Mouse (Mus musculus) midbrain, embryonic 14.5 days (tissue): Measurements from ENCODE around the gene Gatd1. TPM values are rescaled to one million over a fixed set of nuclear protein-coding genes. Genes with fewer than 3 reads are reported as not detected.
A peak's percentile ranks its signal among the peaks of the same experiment; 100 is the strongest.

Source experiments
- ATAC-seq: fragments of 200-750 bp; cut with Nextera tagmentation; 2 replicates; pipeline ENCODE4 v1.8.0; 2017; ENCODE audit warnings: moderate number of reproducible peaks, moderate library complexity; ENCODE audit not compliant: low FRiP score, low TSS enrichment
- DNase-seq: peaks from one replicate; pipeline ENCODE4 v3.0.0-alpha.2; 2015
- H3K27ac ChIP-seq: fragments of 300-500 bp; sonication (generic); replicated peaks from 2 replicates; pipeline ENCODE4 v1.5.1; 2014; ENCODE audit warnings: mild to moderate bottlenecking, low read depth, low read length, moderate library complexity
- H3K27me3 ChIP-seq: fragments of 300-500 bp; sonication (generic); 2 replicates; pipeline ENCODE4 v1.6.1; 2014; ENCODE audit warnings: low read length, control low read depth, mixed read lengths; ENCODE audit not compliant: control insufficient read depth, insufficient read depth
- H3K36me3 ChIP-seq: fragments of 300-500 bp; sonication (generic); 2 replicates; pipeline ENCODE4 v1.6.1; 2014; ENCODE audit warnings: low read length, control low read depth; ENCODE audit not compliant: control insufficient read depth, insufficient read depth
- H3K4me1 ChIP-seq: fragments of 300-500 bp; sonication (generic); 2 replicates; pipeline ENCODE4 v1.6.1; 2014; ENCODE audit warnings: mild to moderate bottlenecking, antibody characterized with exemption, low read length, control low read depth; ENCODE audit not compliant: control insufficient read depth, insufficient read depth
- H3K4me2 ChIP-seq: fragments of 300-500 bp; sonication (generic); 2 replicates; pipeline ENCODE4 v1.6.1; 2014; ENCODE audit warnings: mild to moderate bottlenecking, low read length, moderate library complexity
- H3K4me3 ChIP-seq: fragments of 300-500 bp; sonication (generic); replicated peaks from 2 replicates; pipeline ENCODE4 v1.5.1; 2014; ENCODE audit warnings: low read depth, low read length
- H3K9ac ChIP-seq: fragments of 300-500 bp; sonication (generic); replicated peaks from 2 replicates; pipeline ENCODE4 v1.6.1; 2014; ENCODE audit warnings: mild to moderate bottlenecking, low read length, moderate library complexity
- H3K9me3 ChIP-seq: fragments of 300-500 bp; sonication (generic); 2 replicates; pipeline ENCODE4 v1.6.1; 2016; ENCODE audit warnings: low read length, control low read depth, mixed read lengths; ENCODE audit not compliant: control insufficient read depth
- WGBS: fragments of 180-500 bp; shearing (Covaris S2); extraction: QIAGEN DNeasy Blood & Tissue Kit; methylation state at CpG from one replicate; pipeline ENCODE4 v1.1.7; 2014; 5-methylcytosine and 5-hydroxymethylcytosine counted together
- polyA plus RNA-seq: library from polyadenylated mRNA; unstranded; fragments of >200 nt; fragmentation: Nextera tagmentation; extraction: Ambion mirVana; gene quantifications from 2 replicates; pipeline ENCODE4 v1.2.1, GENCODE M21; 2014

The Gatd1 gene
- polyA plus RNA-seq, 1 experiment from 2014 or later: 49.3 TPM

GRCm38 (mm10) chr7:141438201-141438968, 24.4 kb upstream of the Gatd1 start:
- Histone ChIP-seq H3K4me3 (no peak overlapping the region), H3K9ac (no peak overlapping the region; the same call in 1 of the 2 replicates)
- WGBS: 91% methylated on average over 12 of the region's 12 CpGs

GRCm38 (mm10) chr7:141437178-141438120, 23.5 kb upstream of the Gatd1 start, which contains the start of gene Slc25a22:
Gene Slc25a22 (minus strand): TSS chr7:141437892.
- ATAC-seq (peak; percentile 76), DNase-seq (peak; percentile 94)
- Histone ChIP-seq H3K4me2 (peak within 1 kb of the TSS; percentile 91), H3K9ac (peak within 1 kb of the TSS; percentile 78), H3K4me1 (peaks cover 26% of the 10 kb centered on the region), H3K27ac (peak within 1 kb of the TSS; percentile 80), H3K9me3 (no peaks in the 10 kb centered on the region), H3K4me3 (peak within 1 kb of the TSS; percentile 66), H3K27me3 (no peaks in the 10 kb centered on the region), H3K36me3 (peaks cover 7% of the 10 kb centered on the region)
- 6% methylated on average over 53 of the region's 53 CpGs for WGBS

More at GRCm38 (mm10) chr7:141438201-141438968, 24.4 kb upstream of the Gatd1 start:
- H3K4me1 ChIP-seq: peaks cover 27% of the 10 kb centered on the region
- peak overlapping the region; percentile 91; the same call in 1 of the 2 replicates for H3K4me2 ChIP-seq
- H3K36me3 ChIP-seq: peaks cover 5% of the 10 kb centered on the region; the same call in 1 of the 2 replicates
- no peaks in the 10 kb centered on the region for H3K9me3 ChIP-seq
- no peak for ATAC-seq
- no peak overlapping the region; the same call in 1 of the 2 replicates for H3K27ac ChIP-seq
- no peak for DNase-seq
- H3K27me3 ChIP-seq: no peaks in the 10 kb centered on the region

GRCm38 (mm10) chr7:141436523-141436892, 22.6 kb upstream of the Gatd1 start:
- ATAC-seq (no peak), DNase-seq (no peak)
- Histone ChIP-seq H3K9me3 (no peaks in the 10 kb centered on the region), H3K9ac (peak overlapping the region; percentile 78), H3K36me3 (peaks cover 16% of the 10 kb centered on the region), H3K27me3 (no peaks in the 10 kb centered on the region), H3K4me3 (peak overlapping the region; percentile 66), H3K4me2 (peak overlapping the region; percentile 91), H3K27ac (no peak overlapping the region), H3K4me1 (peaks cover 26% of the 10 kb centered on the region)
- WGBS: 33% methylated on average over 2 of the region's 2 CpGs

- H3K27ac ChIP-seq: no peak overlapping the region
- WGBS: 69% methylated on average over 9 of the region's 9 CpGs
- H3K4me3 ChIP-seq: peak overlapping the region; percentile 41
- H3K36me3 ChIP-seq: peaks cover 21% of the 10 kb centered on the region
- no peak for ATAC-seq
- peaks cover 26% of the 10 kb centered on the region for H3K4me1 ChIP-seq
- H3K9ac ChIP-seq: no peak overlapping the region; the same call in 1 of the 2 replicates
- no peaks in the 10 kb centered on the region for H3K27me3 ChIP-seq
- no peaks in the 10 kb centered on the region for H3K9me3 ChIP-seq
- no peak for DNase-seq
- H3K4me2 ChIP-seq: peak overlapping the region; percentile 91
Observed at GRCm38 (mm10) chr7:141435856-141436522, 22.1 kb upstream of the Gatd1 start.

- Histone ChIP-seq H3K4me2 (peak overlapping the region; percentile 91), H3K9ac (peak overlapping the region; percentile 53), H3K27ac (peak overlapping the region; percentile 75), H3K36me3 (peaks cover 28% of the 10 kb centered on the region), H3K4me3 (peak overlapping the region; percentile 41), H3K27me3 (no peaks in the 10 kb centered on the region), H3K4me1 (peaks cover 26% of the 10 kb centered on the region), H3K9me3 (no peaks in the 10 kb centered on the region)
- ATAC-seq (no peak), DNase-seq (peak; percentile 71)
- 4% methylated on average over 17 of the region's 17 CpGs for WGBS
Observed at GRCm38 (mm10) chr7:141435129-141435855, 21.4 kb upstream of the Gatd1 start.

- peak; percentile 86 for DNase-seq
- no peak for ATAC-seq
- Histone ChIP-seq H3K36me3 (peaks cover 31% of the 10 kb centered on the region), H3K9ac (peak overlapping the region; percentile 53), H3K9me3 (no peaks in the 10 kb centered on the region), H3K27me3 (no peaks in the 10 kb centered on the region), H3K27ac (peak overlapping the region; percentile 75), H3K4me2 (peak overlapping the region; percentile 91), H3K4me3 (peak overlapping the region; percentile 41), H3K4me1 (peaks cover 26% of the 10 kb centered on the region)
- 6% methylated on average over 8 of the region's 8 CpGs for WGBS
Observed at GRCm38 (mm10) chr7:141434464-141434863, 20.5 kb upstream of the Gatd1 start.

GRCm38 (mm10) chr7:141433517-141434400, 19.8 kb upstream of the Gatd1 start:
- Histone ChIP-seq H3K36me3 (peaks cover 31% of the 10 kb centered on the region), H3K9me3 (no peaks in the 10 kb centered on the region), H3K4me3 (peak overlapping the region; percentile 41), H3K9ac (peak overlapping the region; percentile 53), H3K4me1 (peaks cover 31% of the 10 kb centered on the region), H3K27me3 (no peaks in the 10 kb centered on the region), H3K4me2 (peak overlapping the region; percentile 91), H3K27ac (peak overlapping the region; percentile 75)
- ATAC-seq: no peak
- peak; percentile 9 for DNase-seq
- WGBS: 67% methylated on average over 15 of the region's 15 CpGs
